Mouse (Mus musculus) liver, embryonic 13.5 days (tissue): ENCODE measurements around the gene Afdn. TPM values are rescaled to one million over a fixed set of nuclear protein-coding genes. Genes with fewer than 3 reads are reported as not detected.

Source experiments
- ATAC-seq: fragments of 200-750 bp; cut with Nextera tagmentation; 2 replicates; pipeline ENCODE4 v1.8.0; 2017; ENCODE audit warnings: low read depth, mild to moderate bottlenecking, moderate number of reproducible peaks, moderate library complexity
- DNase-seq: peaks from one replicate; pipeline ENCODE4 v3.0.0; 2022
- H3K27ac ChIP-seq: fragments of 300-500 bp; sonication (generic); 2 replicates; pipeline ENCODE4 v1.5.1; 2015; ENCODE audit warnings: moderate library complexity, mild to moderate bottlenecking, inconsistent platforms
- H3K27me3 ChIP-seq: fragments of 300-500 bp; sonication (generic); 2 replicates; pipeline ENCODE4 v1.6.1; 2015; ENCODE audit warnings: mild to moderate bottlenecking, inconsistent platforms
- H3K36me3 ChIP-seq: fragments of 300-500 bp; sonication (generic); 2 replicates; pipeline ENCODE4 v1.6.1; 2015; ENCODE audit warnings: mild to moderate bottlenecking, inconsistent platforms
- H3K4me1 ChIP-seq: fragments of 300-500 bp; sonication (generic); replicated peaks from 2 replicates; pipeline ENCODE4 v1.6.1; 2015; ENCODE audit warnings: inconsistent platforms
- H3K4me2 ChIP-seq: fragments of 300-500 bp; sonication (generic); 2 replicates; pipeline ENCODE4 v1.6.1; 2015; ENCODE audit warnings: inconsistent platforms, mild to moderate bottlenecking, moderate library complexity
- H3K4me3 ChIP-seq: fragments of 300-500 bp; sonication (generic); replicated peaks from 2 replicates; pipeline ENCODE4 v1.5.1; 2015; ENCODE audit warnings: mild to moderate bottlenecking, inconsistent platforms
- H3K9ac ChIP-seq: fragments of 300-500 bp; sonication (generic); 2 replicates; pipeline ENCODE4 v1.6.1; 2015; ENCODE audit warnings: mild to moderate bottlenecking, inconsistent platforms
- H3K9me3 ChIP-seq: fragments of 300-500 bp; sonication (generic); replicated peaks from 2 replicates; pipeline ENCODE4 v1.6.1; 2016; ENCODE audit warnings: inconsistent platforms
- WGBS: fragments of 180-500 bp; shearing (Covaris S2); methylation state at CpG from one replicate; pipeline ENCODE4 v1.1.7; 2015; ENCODE audit not compliant: insufficient replicate concordance; 5-methylcytosine and 5-hydroxymethylcytosine counted together
- polyA plus RNA-seq: library from polyadenylated mRNA; unstranded; fragments of >200 nt; fragmentation: Nextera tagmentation; extraction: Ambion mirVana; gene quantifications from 2 replicates; pipeline ENCODE4 v1.2.1, GENCODE M21; 2015

The Afdn gene
- polyA plus RNA-seq, 1 experiment from 2014 or later: 11.8 TPM

GRCm38 (mm10) chr17:13725004-13725550, 35.3 kb upstream of the Afdn start:
- H3K9me3 ChIP-seq: no peaks in the 10 kb centered on the region
- H3K9ac ChIP-seq: no peak overlapping the region
- 44% methylated on average over 4 of the region's 4 CpGs for WGBS
- DNase-seq (no peak), ATAC-seq (no peak)
- H3K27ac ChIP-seq: no peak overlapping the region
- no peak overlapping the region for H3K4me2 ChIP-seq
- no peak overlapping the region for H3K4me3 ChIP-seq
- H3K36me3 ChIP-seq: no peaks in the 10 kb centered on the region
- H3K4me1 ChIP-seq: no peaks in the 10 kb centered on the region
- no peaks in the 10 kb centered on the region for H3K27me3 ChIP-seq

DNA sequence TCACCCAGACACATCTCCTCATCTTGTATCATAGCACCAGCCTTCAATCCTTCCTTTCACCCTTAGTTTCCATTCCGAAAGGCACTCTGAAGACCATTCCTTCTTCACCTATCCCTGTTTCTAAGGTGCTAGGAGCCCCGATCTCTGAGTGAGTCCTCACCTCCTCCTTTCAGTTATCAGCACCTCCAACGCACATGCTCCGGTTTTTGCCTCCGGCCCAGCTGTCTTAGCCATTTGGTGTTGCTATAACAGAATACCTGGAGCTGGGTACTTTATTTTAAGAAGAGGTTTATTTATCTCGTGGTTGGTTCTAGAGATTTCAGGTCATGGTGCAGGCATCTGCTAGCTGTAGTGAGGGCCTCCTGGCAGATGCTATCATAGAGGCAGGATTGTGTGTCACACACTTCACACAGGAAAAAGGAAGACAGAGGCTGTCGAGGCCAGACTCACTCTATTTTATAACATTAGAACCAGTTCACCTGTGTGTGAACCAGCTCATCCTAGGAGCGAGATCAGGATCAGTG, 33.4 kb upstream of the Afdn start:
- Histone ChIP-seq H3K4me1 (no peaks in the 10 kb centered on the region), H3K36me3 (no peaks in the 10 kb centered on the region), H3K4me2 (no peak overlapping the region), H3K27ac (no peak overlapping the region), H3K27me3 (no peaks in the 10 kb centered on the region), H3K9ac (no peak overlapping the region), H3K4me3 (no peak overlapping the region), H3K9me3 (no peaks in the 10 kb centered on the region)
- ATAC-seq: no peak
- 64% methylated on average over 8 of the region's 8 CpGs for WGBS
- DNase-seq: no peak

DNA sequence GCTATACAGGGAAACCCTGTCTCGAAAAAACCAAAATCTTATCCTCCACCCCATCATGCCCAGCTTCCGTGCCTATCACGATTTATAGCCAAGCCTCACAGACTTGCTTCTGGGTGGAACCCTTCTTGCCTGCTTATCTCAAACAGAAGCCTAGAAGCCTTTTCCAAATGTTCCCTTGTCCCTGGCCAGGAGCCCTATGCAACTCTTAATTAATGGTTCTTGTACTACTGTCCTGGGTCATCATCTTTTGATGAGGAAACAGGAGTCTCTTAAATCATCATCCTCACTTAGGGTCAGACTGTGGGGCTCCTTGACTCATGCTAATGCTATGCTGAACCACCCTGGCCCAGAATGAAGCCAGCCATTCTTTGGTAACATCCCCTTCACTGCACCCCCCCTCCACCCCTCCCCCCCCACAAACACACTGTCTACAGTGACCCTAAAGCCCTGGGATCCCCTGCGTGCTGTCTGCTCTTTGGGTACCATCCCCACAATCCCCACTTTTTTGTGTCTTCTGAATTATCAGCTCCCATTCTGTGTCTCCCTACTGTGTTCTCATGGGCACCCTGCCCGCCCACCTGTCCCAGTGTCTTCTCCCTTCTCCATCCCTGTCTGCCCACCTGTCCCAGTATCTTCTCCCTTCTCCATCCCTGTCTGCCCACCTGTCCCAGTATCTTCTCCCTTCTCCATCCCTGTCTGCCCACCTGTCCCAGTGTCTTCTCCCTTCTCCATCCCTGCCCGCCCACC, 29.2 kb upstream of the Afdn start:
- WGBS: 51% methylated on average over 6 of the region's 6 CpGs
- no peak for ATAC-seq
- H3K9me3 ChIP-seq: no peaks in the 10 kb centered on the region

DNA sequence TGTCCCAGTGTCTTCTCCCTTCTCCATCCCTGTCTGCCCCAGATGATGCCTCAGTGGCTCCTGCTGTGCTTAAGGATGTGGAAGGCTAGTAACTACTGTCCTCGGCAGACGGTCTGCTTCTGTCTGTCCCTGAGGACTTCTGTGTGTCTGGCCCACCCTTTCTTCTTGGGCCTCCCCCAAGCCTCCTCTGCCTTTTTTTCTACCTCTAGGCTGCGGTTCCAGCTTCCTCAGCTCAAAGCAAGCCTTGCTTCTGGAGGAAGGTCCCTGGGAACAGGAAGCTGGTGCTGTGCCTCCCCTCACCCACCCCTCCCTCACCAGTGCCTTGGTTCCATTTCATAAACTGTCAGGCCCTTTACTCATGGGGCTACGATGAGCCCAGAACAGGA, 28.6 kb upstream of the Afdn start:
- Histone ChIP-seq H3K9me3 (no peaks in the 10 kb centered on the region), H3K9ac (no peak overlapping the region), H3K4me1 (no peaks in the 10 kb centered on the region), H3K36me3 (no peaks in the 10 kb centered on the region), H3K4me2 (no peak overlapping the region), H3K27ac (no peak overlapping the region), H3K27me3 (no peaks in the 10 kb centered on the region), H3K4me3 (no peak overlapping the region)
- DNase-seq: no peak
- no peak for ATAC-seq
- 28% methylated on average over 4 of the region's 4 CpGs for WGBS

More for the DNA sequence above, 29.2 kb upstream of the Afdn start:
- Histone ChIP-seq H3K27me3 (no peaks in the 10 kb centered on the region), H3K4me3 (no peak overlapping the region), H3K36me3 (no peaks in the 10 kb centered on the region), H3K4me1 (no peaks in the 10 kb centered on the region), H3K9ac (no peak overlapping the region), H3K27ac (no peak overlapping the region), H3K4me2 (no peak overlapping the region)
- DNase-seq: no peak

GRCm38 (mm10) chr17:13732685-13733084, 27.7 kb upstream of the Afdn start:
- H3K4me3 ChIP-seq: no peak overlapping the region
- H3K9ac ChIP-seq: no peak overlapping the region
- no peaks in the 10 kb centered on the region for H3K4me1 ChIP-seq
- no peak for DNase-seq
- 27% methylated on average over 8 of the region's 8 CpGs for WGBS
- no peak for ATAC-seq
- H3K27ac ChIP-seq: no peak overlapping the region
- H3K4me2 ChIP-seq: no peak overlapping the region
- H3K36me3 ChIP-seq: no peaks in the 10 kb centered on the region
- no peaks in the 10 kb centered on the region for H3K9me3 ChIP-seq
- no peaks in the 10 kb centered on the region for H3K27me3 ChIP-seq

- Histone ChIP-seq H3K4me3 (no peak overlapping the region), H3K9ac (no peak overlapping the region), H3K36me3 (no peaks in the 10 kb centered on the region), H3K27me3 (no peaks in the 10 kb centered on the region), H3K4me2 (no peak overlapping the region), H3K9me3 (no peaks in the 10 kb centered on the region), H3K27ac (no peak overlapping the region), H3K4me1 (no peaks in the 10 kb centered on the region)
- 65% methylated on average over 5 of the region's 5 CpGs for WGBS
- no peak for ATAC-seq
- DNase-seq: no peak
These were observed 26.4 kb upstream of the Afdn start for GRCm38 (mm10) chr17:13733971-13734370.

GRCm38 (mm10) chr17:13735057-13735456, 25.3 kb upstream of the Afdn start:
- no peaks in the 10 kb centered on the region for H3K4me1 ChIP-seq
- 77% methylated on average over 5 of the region's 5 CpGs for WGBS
- no peak for ATAC-seq
- H3K27me3 ChIP-seq: no peaks in the 10 kb centered on the region
- H3K4me2 ChIP-seq: no peak overlapping the region
- H3K27ac ChIP-seq: no peak overlapping the region
- no peaks in the 10 kb centered on the region for H3K36me3 ChIP-seq
- H3K4me3 ChIP-seq: no peak overlapping the region
- DNase-seq: no peak
- no peak overlapping the region for H3K9ac ChIP-seq
- no peaks in the 10 kb centered on the region for H3K9me3 ChIP-seq

- H3K36me3 ChIP-seq: no peaks in the 10 kb centered on the region
- H3K27me3 ChIP-seq: no peaks in the 10 kb centered on the region
- DNase-seq (no peak), ATAC-seq (no peak)
- H3K4me3 ChIP-seq: no peak overlapping the region
- WGBS: 60% methylated on average over 8 of the region's 8 CpGs
- no peaks in the 10 kb centered on the region for H3K9me3 ChIP-seq
- no peak overlapping the region for H3K9ac ChIP-seq
- no peak overlapping the region for H3K4me2 ChIP-seq
- H3K27ac ChIP-seq: no peak overlapping the region
- no peaks in the 10 kb centered on the region for H3K4me1 ChIP-seq
These were observed 24.5 kb upstream of the Afdn start for GRCm38 (mm10) chr17:13735803-13736282.

DNA sequence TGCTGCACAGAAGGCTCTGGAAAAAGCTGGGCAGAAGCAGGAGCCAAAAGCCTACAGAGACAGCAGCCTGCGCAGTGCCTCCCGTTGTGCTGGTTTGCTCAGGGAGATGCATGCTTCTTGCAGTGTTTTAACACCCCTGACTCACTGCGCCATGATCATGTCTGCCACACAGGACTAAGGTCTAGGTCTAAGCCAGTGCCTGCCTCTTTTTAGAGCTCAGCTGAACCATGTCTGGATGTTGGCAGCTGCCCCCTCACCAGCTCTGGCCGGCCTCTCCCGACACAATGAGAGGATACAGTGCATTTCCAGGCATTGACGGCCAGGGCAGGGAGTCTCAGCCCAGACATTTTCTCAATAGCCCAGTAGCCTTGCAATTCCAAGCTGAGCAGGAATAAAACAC, 23.0 kb upstream of the Afdn start:
- no peak overlapping the region for H3K27ac ChIP-seq
- ATAC-seq (no peak), DNase-seq (no peak)
- no peaks in the 10 kb centered on the region for H3K27me3 ChIP-seq
- no peaks in the 10 kb centered on the region for H3K9me3 ChIP-seq
- no peak overlapping the region for H3K9ac ChIP-seq
- WGBS: 54% methylated on average over 6 of the region's 6 CpGs
- H3K4me2 ChIP-seq: no peak overlapping the region
- peaks cover 8% of the 10 kb centered on the region for H3K4me1 ChIP-seq
- no peaks in the 10 kb centered on the region for H3K36me3 ChIP-seq
- no peak overlapping the region for H3K4me3 ChIP-seq

- Histone ChIP-seq H3K9me3 (no peaks in the 10 kb centered on the region), H3K27ac (no peak overlapping the region), H3K4me2 (no peak overlapping the region), H3K27me3 (no peaks in the 10 kb centered on the region), H3K4me1 (peaks cover 8% of the 10 kb centered on the region), H3K4me3 (no peak overlapping the region), H3K9ac (no peak overlapping the region), H3K36me3 (no peaks in the 10 kb centered on the region)
- 17% methylated on average over 7 of the region's 7 CpGs for WGBS
- ATAC-seq (no peak), DNase-seq (no peak)
These were observed 22.1 kb upstream of the Afdn start for GRCm38 (mm10) chr17:13738121-13738776.

GRCm38 (mm10) chr17:13738916-13739315, 21.4 kb upstream of the Afdn start:
- Histone ChIP-seq H3K4me2 (no peak overlapping the region), H3K9me3 (no peaks in the 10 kb centered on the region), H3K36me3 (no peaks in the 10 kb centered on the region), H3K27ac (no peak overlapping the region), H3K4me1 (peaks cover 10% of the 10 kb centered on the region), H3K27me3 (peaks cover 6% of the 10 kb centered on the region; the same call in 1 of the 2 replicates), H3K4me3 (no peak overlapping the region), H3K9ac (no peak overlapping the region)
- no peak for ATAC-seq
- no peak for DNase-seq
- 76% methylated on average over 2 of the region's 2 CpGs for WGBS
